Mouse (Mus musculus): ENCODE results near the gene Vmn1r25. TPM values are rescaled to one million over a fixed set of nuclear protein-coding genes. Genes with fewer than 3 reads are reported as not detected.
"Not testable (repeated sequence)": the region's sequence is repeated elsewhere in the genome, so short reads cannot be mapped to it uniquely, and the experiment has no call there.

The Vmn1r25 gene
- polyA plus RNA-seq (2012; ENCODE audit: insufficient read depth, low replicate concordance), result not detected in 2 replicates

- H3K4me3 ChIP-seq (replicated peaks), result no peak within 1 kb of the TSS
- H3K4me1 ChIP-seq, result no peaks in the 10 kb centered on the region
- H3K9me3 ChIP-seq, result no peaks in the 10 kb centered on the region
- H3K27me3 ChIP-seq (replicated peaks), result no peaks in the 10 kb centered on the region
- H3K36me3 ChIP-seq (replicated peaks; ENCODE audit: low read length), result no peaks in the 10 kb centered on the region
- TF ChIP-seq FLI1 (IDR thresholded peaks at IDR 0.05; ENCODE audit: low read length) (no peak), GATA1 (IDR thresholded peaks at IDR 0.05; ENCODE audit: borderline replicate concordance, low read length) (no peak)
Measured at GRCm38 (mm10) chr6:57980710-57981109, at the start of gene Vmn1r25. TSS of gene Vmn1r25 (minus strand) at chr6:57980810.

- H3K9me3 ChIP-seq; H3K27me3 ChIP-seq (replicated peaks); H3K36me3 ChIP-seq (replicated peaks; ENCODE audit: low read length); H3K4me1 ChIP-seq; H3K4me3 ChIP-seq (replicated peaks): not testable (repeated sequence)
Measured at GRCm38 (mm10) chr6:58017478-58017877, 36.9 kb upstream of the Vmn1r25 start.

DNA sequence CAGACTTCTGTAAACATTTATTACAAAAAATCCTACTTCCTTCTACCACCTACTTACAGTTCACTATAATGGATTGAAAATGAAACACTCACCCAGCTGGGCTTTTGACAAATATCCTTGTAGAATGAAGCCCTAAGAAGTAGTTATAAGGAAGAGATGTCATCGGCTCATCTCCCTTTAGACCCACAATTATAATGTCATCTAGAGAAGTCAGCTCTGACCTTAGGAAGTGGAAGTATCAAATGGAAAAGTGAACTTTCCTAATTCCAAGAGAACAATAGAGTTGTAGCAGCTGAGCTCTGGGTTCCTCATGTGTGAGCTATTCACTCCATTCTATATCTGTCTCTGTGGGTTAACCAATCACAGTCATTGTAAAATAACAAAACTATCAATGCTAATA is 34.4 kb upstream of the Vmn1r25 start, which contains the start of gene Vmn1r26:
Gene Vmn1r26 (minus strand): TSS at position 101 of the 400 bp plus-strand sequence.
- H3K4me3 ChIP-seq (replicated peaks), result no peak within 1 kb of the TSS
- H3K9me3 ChIP-seq, result no peaks in the 10 kb centered on the region
- no peaks in the 10 kb centered on the region for H3K36me3 ChIP-seq (replicated peaks; ENCODE audit: low read length)
- no peak for TF ChIP-seq GATA1 (IDR thresholded peaks at IDR 0.05; ENCODE audit: borderline replicate concordance, low read length)
- TF ChIP-seq FLI1 (IDR thresholded peaks at IDR 0.05; ENCODE audit: low read length), result no peak
- H3K4me1 ChIP-seq, result no peaks in the 10 kb centered on the region
- H3K27me3 ChIP-seq (replicated peaks), result no peaks in the 10 kb centered on the region

- not testable (repeated sequence) for H3K9me3 ChIP-seq; H3K4me3 ChIP-seq (replicated peaks); H3K36me3 ChIP-seq (replicated peaks; ENCODE audit: low read length); H3K4me1 ChIP-seq; H3K27me3 ChIP-seq (replicated peaks)
Measured at GRCm38 (mm10) chr6:57961403-57961802, 19.2 kb downstream of the Vmn1r25 start, which contains the start of gene Vmn1r24. TSS of gene Vmn1r24 (minus strand) at chr6:57961503.

Other genes starting within 250 kb of the Vmn1r25 start
- gene Vopp1, start 155.7 kb downstream of the Vmn1r25 start, polyA plus RNA-seq (2012; ENCODE audit: insufficient read depth, low replicate concordance), result 6.6 and 7.6 TPM in 2 replicates
- not detected in 2 replicates for gene Vmn1r21, start 130.5 kb downstream of the Vmn1r25 start, polyA plus RNA-seq (2012; ENCODE audit: insufficient read depth, low replicate concordance)
- gene Vmn1r22, start 72.8 kb downstream of the Vmn1r25 start, polyA plus RNA-seq (2012; ENCODE audit: insufficient read depth, low replicate concordance), result not detected in 2 replicates
- gene Vmn1r23, start 54.0 kb downstream of the Vmn1r25 start, polyA plus RNA-seq (2012; ENCODE audit: insufficient read depth, low replicate concordance), result not detected in 2 replicates
- gene Vmn1r24, start 19.3 kb downstream of the Vmn1r25 start, polyA plus RNA-seq (2012; ENCODE audit: insufficient read depth, low replicate concordance), result 0.06 TPM in 1 of 2 replicates, not detected in the other
- not detected in 2 replicates for gene Vmn1r26, start 34.3 kb upstream of the Vmn1r25 start, polyA plus RNA-seq (2012; ENCODE audit: insufficient read depth, low replicate concordance)
- gene Vmn1r27, start 238.0 kb upstream of the Vmn1r25 start, polyA plus RNA-seq (2012; ENCODE audit: insufficient read depth, low replicate concordance), result not detected in 2 replicates

All from megakaryocyte, embryonic 14.5 days (primary cell).